Mouse (Mus musculus) forebrain, embryonic 14.5 days (tissue): ENCODE measurements around the gene Susd2. TPM values are rescaled to one million over a fixed set of nuclear protein-coding genes. Genes with fewer than 3 reads are reported as not detected.
A peak's percentile ranks its signal among the peaks of the same experiment; 100 is the strongest.

ENCODE experiments used
- ATAC-seq: fragments of 200-750 bp; cut with Nextera tagmentation; 2 replicates; pipeline ENCODE4 v1.8.0; 2017; ENCODE audit warnings: mild to moderate bottlenecking, moderate library complexity
- DNase-seq: peaks from one replicate; pipeline ENCODE4 v3.0.0-alpha.2; 2015; ENCODE audit warnings: low spot score
- H3K27ac ChIP-seq: fragments of 300-500 bp; sonication (generic); 2 replicates; pipeline ENCODE4 v1.5.1; 2014; ENCODE audit warnings: low read depth, mild to moderate bottlenecking, control low read depth, low read length, moderate library complexity
- H3K27me3 ChIP-seq: fragments of 300-500 bp; sonication (generic); replicated peaks from 2 replicates; pipeline ENCODE4 v1.6.1; 2014; ENCODE audit warnings: low read length, control low read depth, mixed read lengths; ENCODE audit not compliant: control insufficient read depth, insufficient read depth
- H3K36me3 ChIP-seq: fragments of 300-500 bp; sonication (generic); 2 replicates; pipeline ENCODE4 v1.6.1; 2014; ENCODE audit warnings: low read length, control low read depth; ENCODE audit not compliant: control insufficient read depth, insufficient read depth
- H3K4me1 ChIP-seq: fragments of 300-500 bp; sonication (generic); 2 replicates; pipeline ENCODE4 v1.6.1; 2014; ENCODE audit warnings: antibody characterized with exemption, low read length, control low read depth; ENCODE audit not compliant: control insufficient read depth, insufficient read depth
- H3K4me2 ChIP-seq: fragments of 300-500 bp; sonication (generic); 2 replicates; pipeline ENCODE4 v1.6.1; 2014; ENCODE audit warnings: mild to moderate bottlenecking, control low read depth, low read length
- H3K4me3 ChIP-seq: fragments of 300-500 bp; sonication (generic); 2 replicates; pipeline ENCODE4 v1.5.1; 2014; ENCODE audit warnings: low read depth, low read length, control low read depth
- H3K9ac ChIP-seq: fragments of 300-500 bp; sonication (generic); 2 replicates; pipeline ENCODE4 v1.6.1; 2014; ENCODE audit warnings: mild to moderate bottlenecking, low read length, control low read depth, moderate library complexity
- H3K9me3 ChIP-seq: fragments of 300-500 bp; sonication (generic); replicated peaks from 2 replicates; pipeline ENCODE4 v1.6.1; 2016; ENCODE audit warnings: low read length, control low read depth, mixed read lengths; ENCODE audit not compliant: control insufficient read depth
- WGBS: fragments of 180-500 bp; shearing (Covaris S2); extraction: QIAGEN DNeasy Blood & Tissue Kit; methylation state at CpG from one replicate; pipeline ENCODE4 v1.1.7; 2014; 5-methylcytosine and 5-hydroxymethylcytosine counted together
- polyA plus RNA-seq: library from polyadenylated mRNA; unstranded; fragments of >200 nt; fragmentation: Nextera tagmentation; extraction: Ambion mirVana; gene quantifications from 2 replicates; pipeline ENCODE4 v1.2.1, GENCODE M21; 2014

Gene Susd2
- polyA plus RNA-seq, 1 experiment from 2014 or later: 1.3 TPM

GRCm38 (mm10) chr10:75625920-75626319 lies 17.9 kb downstream of the Susd2 start:
- H3K4me1 ChIP-seq: no peaks in the 10 kb centered on the region
- no peak overlapping the region for H3K4me3 ChIP-seq
- H3K9me3 ChIP-seq: no peaks in the 10 kb centered on the region
- ATAC-seq (no peak), DNase-seq (no peak)
- no peak overlapping the region for H3K4me2 ChIP-seq
- H3K9ac ChIP-seq: no peak overlapping the region
- no peaks in the 10 kb centered on the region for H3K36me3 ChIP-seq
- H3K27ac ChIP-seq: no peak overlapping the region
- WGBS: 57% methylated on average over 6 of the region's 6 CpGs
- no peaks in the 10 kb centered on the region for H3K27me3 ChIP-seq

- H3K27me3 ChIP-seq: no peaks in the 10 kb centered on the region
- no peak for ATAC-seq
- no peak overlapping the region for H3K4me3 ChIP-seq
- no peak overlapping the region for H3K27ac ChIP-seq
- no peak overlapping the region for H3K4me2 ChIP-seq
- 58% methylated on average over 3 of the region's 3 CpGs for WGBS
- H3K9me3 ChIP-seq: no peaks in the 10 kb centered on the region
- DNase-seq: no peak
- no peaks in the 10 kb centered on the region for H3K36me3 ChIP-seq
- no peaks in the 10 kb centered on the region for H3K4me1 ChIP-seq
- no peak overlapping the region for H3K9ac ChIP-seq
Observed at GRCm38 (mm10) chr10:75620818-75621217, 23.0 kb downstream of the Susd2 start.

GRCm38 (mm10) chr10:75616044-75616443 lies 27.8 kb downstream of the Susd2 start:
- WGBS: 86% methylated on average over 4 of the region's 4 CpGs

DNA sequence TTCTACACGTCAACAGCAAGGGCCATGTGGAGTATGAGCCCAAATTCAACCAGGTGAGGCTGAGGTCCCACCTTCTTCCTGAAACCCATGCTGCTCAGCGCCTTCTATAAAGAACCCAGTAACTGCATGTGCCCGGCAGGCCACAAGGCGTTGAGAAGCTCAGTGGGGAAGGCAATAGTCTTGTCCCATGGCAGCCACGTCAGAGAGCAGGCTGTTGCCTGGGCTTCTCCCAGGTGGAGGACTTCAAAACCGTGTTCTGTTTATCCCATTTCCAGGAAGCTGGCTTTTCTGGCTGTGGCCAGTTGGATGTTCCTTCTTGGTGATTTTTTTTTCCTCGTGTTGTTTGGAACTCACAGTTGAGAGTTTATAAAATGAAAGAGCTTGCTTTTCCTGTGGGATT lies 33.3 kb downstream of the Susd2 start:
- WGBS: 73% methylated on average over 7 of the region's 7 CpGs

More at GRCm38 (mm10) chr10:75616044-75616443, 27.8 kb downstream of the Susd2 start:
- no peak overlapping the region for H3K9ac ChIP-seq
- no peaks in the 10 kb centered on the region for H3K9me3 ChIP-seq
- no peaks in the 10 kb centered on the region for H3K36me3 ChIP-seq
- no peak overlapping the region for H3K27ac ChIP-seq
- no peak overlapping the region for H3K4me3 ChIP-seq
- no peak overlapping the region for H3K4me2 ChIP-seq
- H3K4me1 ChIP-seq: no peaks in the 10 kb centered on the region
- ATAC-seq (no peak), DNase-seq (no peak)
- H3K27me3 ChIP-seq: no peaks in the 10 kb centered on the region

DNA sequence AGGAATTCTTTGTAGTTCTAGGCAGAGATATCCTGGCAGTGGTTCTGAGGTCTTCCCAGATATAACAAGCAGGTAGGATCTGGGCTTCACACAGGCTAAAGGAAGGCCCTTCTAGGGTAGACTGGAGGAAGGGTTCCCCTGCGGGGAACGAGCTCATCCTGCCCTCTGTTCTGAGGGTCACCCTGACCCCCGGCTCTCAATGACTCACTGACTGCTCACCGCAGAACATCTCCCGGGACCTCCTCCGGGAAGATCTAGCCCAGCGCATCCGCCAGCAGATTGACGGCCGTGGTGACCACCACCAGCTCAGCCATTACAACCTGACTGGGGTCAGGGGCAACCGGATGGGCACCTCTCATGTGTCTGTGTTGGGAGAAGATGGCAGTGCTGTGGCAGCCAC lies 34.8 kb downstream of the Susd2 start:
- Histone ChIP-seq H3K4me2 (no peak overlapping the region), H3K36me3 (no peaks in the 10 kb centered on the region), H3K4me1 (no peaks in the 10 kb centered on the region), H3K9me3 (no peaks in the 10 kb centered on the region), H3K27me3 (no peaks in the 10 kb centered on the region), H3K27ac (no peak overlapping the region), H3K4me3 (no peak overlapping the region), H3K9ac (no peak overlapping the region)
- no peak for DNase-seq
- 93% methylated on average over 11 of the region's 11 CpGs for WGBS
- ATAC-seq: no peak

More for the DNA sequence above, 33.3 kb downstream of the Susd2 start:
- Histone ChIP-seq H3K4me3 (no peak overlapping the region), H3K36me3 (no peaks in the 10 kb centered on the region), H3K27ac (no peak overlapping the region), H3K4me2 (no peak overlapping the region), H3K4me1 (no peaks in the 10 kb centered on the region), H3K9me3 (no peaks in the 10 kb centered on the region), H3K9ac (no peak overlapping the region), H3K27me3 (no peaks in the 10 kb centered on the region)
- DNase-seq (no peak), ATAC-seq (no peak)

DNA sequence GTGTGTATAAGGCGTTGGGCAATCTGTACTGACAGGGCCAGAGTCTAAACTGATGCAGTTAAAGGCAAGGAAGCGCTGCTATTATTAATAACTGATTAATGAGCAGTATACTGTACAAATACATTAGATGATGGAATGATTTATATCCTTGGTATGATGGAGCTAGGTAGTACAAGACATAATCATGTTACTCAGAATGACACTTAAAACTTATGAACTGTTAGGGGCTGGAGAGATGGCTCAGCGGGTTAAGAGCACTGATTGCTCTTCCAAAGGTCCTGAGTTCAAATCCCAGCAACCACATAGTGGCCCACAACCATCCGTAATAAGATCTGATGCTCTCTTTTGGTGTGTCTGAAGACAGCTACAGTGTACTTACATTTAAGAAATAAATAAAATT lies 36.6 kb downstream of the Susd2 start:
- DNase-seq (no peak), ATAC-seq (no peak)
- no peak overlapping the region for H3K27ac ChIP-seq
- no peaks in the 10 kb centered on the region for H3K27me3 ChIP-seq
- no peak overlapping the region for H3K4me2 ChIP-seq
- 86% methylated on average over 4 of the region's 4 CpGs for WGBS
- no peaks in the 10 kb centered on the region for H3K36me3 ChIP-seq
- no peak overlapping the region for H3K4me3 ChIP-seq
- H3K9ac ChIP-seq: no peak overlapping the region
- H3K9me3 ChIP-seq: no peaks in the 10 kb centered on the region
- no peaks in the 10 kb centered on the region for H3K4me1 ChIP-seq

- H3K4me3 ChIP-seq: no peak overlapping the region
- ATAC-seq (no peak), DNase-seq (no peak)
- H3K27me3 ChIP-seq: no peaks in the 10 kb centered on the region
- H3K4me1 ChIP-seq: no peaks in the 10 kb centered on the region
- H3K27ac ChIP-seq: no peak overlapping the region
- WGBS: 47% methylated on average over 11 of the region's 11 CpGs
- no peaks in the 10 kb centered on the region for H3K36me3 ChIP-seq
- no peak overlapping the region for H3K4me2 ChIP-seq
- H3K9me3 ChIP-seq: no peaks in the 10 kb centered on the region
- no peak overlapping the region for H3K9ac ChIP-seq
Observed at GRCm38 (mm10) chr10:75605162-75605846, 38.5 kb downstream of the Susd2 start.

GRCm38 (mm10) chr10:75600189-75600730 lies 43.5 kb downstream of the Susd2 start:
- Histone ChIP-seq H3K4me2 (no peak overlapping the region), H3K9me3 (0 out of 2 replicates have a peak, but pooled peaks cover 3% of the 10 kb centered on the region), H3K4me3 (no peak overlapping the region), H3K27ac (no peak overlapping the region), H3K27me3 (no peaks in the 10 kb centered on the region), H3K9ac (no peak overlapping the region), H3K36me3 (no peaks in the 10 kb centered on the region), H3K4me1 (no peaks in the 10 kb centered on the region)
- DNase-seq: no peak
- 89% methylated on average over 7 of the region's 7 CpGs for WGBS
- no peak for ATAC-seq

GRCm38 (mm10) chr10:75595981-75596380 lies 47.8 kb downstream of the Susd2 start:
- Histone ChIP-seq H3K4me3 (no peak overlapping the region), H3K27ac (no peak overlapping the region), H3K9ac (no peak overlapping the region), H3K27me3 (no peaks in the 10 kb centered on the region), H3K4me2 (no peak overlapping the region), H3K36me3 (no peaks in the 10 kb centered on the region), H3K4me1 (no peaks in the 10 kb centered on the region), H3K9me3 (0 out of 2 replicates have a peak, but pooled peaks cover 3% of the 10 kb centered on the region)
- WGBS: 76% methylated on average over 8 of the region's 8 CpGs
- ATAC-seq: no peak
- DNase-seq: peak; percentile 62
